Mouse (Mus musculus) CD8-positive naive resting alpha-beta T cell, adult 57 days (primary cell): ENCODE results near the gene Spaca5. TPM values are rescaled to one million over a fixed set of nuclear protein-coding genes. Genes with fewer than 3 reads are reported as not detected.

ENCODE experiments used
- total RNA-seq: library from RNA; stranded (reverse); gene quantifications from one replicate; pipeline ENCODE4 v1.2.4, GENCODE M21; 2023

Spaca5 gene
- total RNA-seq: not detected

DNA sequence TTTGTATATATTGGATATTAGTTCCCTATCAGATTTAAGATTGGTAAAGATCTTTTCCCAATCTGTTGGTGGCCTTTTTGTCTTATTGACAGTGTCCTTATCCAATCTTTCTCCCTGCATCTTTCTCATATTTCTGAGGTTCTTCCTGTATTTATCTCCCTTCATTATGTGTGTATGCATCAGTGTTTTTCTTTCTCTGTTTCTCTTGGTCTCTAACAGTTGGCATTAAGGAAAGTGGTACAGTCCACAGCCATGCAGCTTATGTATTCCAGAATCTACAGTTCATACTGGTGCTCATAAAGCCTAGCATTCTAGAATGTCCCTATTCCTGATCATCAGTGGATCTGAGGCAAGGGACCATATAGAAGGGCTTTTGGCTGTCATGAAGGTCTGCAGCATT lies at the start of gene Spaca5:
Gene Spaca5, plus strand, starts transcription at position 301 of the 400 bp plus-strand sequence.

GRCm38 (mm10) chrX:21061866-21062543 lies 6.2 kb upstream of the Spaca5 start, which contains the start of gene Zfp182:
TSS of gene Zfp182 (minus strand) at chrX:21062316.

DNA sequence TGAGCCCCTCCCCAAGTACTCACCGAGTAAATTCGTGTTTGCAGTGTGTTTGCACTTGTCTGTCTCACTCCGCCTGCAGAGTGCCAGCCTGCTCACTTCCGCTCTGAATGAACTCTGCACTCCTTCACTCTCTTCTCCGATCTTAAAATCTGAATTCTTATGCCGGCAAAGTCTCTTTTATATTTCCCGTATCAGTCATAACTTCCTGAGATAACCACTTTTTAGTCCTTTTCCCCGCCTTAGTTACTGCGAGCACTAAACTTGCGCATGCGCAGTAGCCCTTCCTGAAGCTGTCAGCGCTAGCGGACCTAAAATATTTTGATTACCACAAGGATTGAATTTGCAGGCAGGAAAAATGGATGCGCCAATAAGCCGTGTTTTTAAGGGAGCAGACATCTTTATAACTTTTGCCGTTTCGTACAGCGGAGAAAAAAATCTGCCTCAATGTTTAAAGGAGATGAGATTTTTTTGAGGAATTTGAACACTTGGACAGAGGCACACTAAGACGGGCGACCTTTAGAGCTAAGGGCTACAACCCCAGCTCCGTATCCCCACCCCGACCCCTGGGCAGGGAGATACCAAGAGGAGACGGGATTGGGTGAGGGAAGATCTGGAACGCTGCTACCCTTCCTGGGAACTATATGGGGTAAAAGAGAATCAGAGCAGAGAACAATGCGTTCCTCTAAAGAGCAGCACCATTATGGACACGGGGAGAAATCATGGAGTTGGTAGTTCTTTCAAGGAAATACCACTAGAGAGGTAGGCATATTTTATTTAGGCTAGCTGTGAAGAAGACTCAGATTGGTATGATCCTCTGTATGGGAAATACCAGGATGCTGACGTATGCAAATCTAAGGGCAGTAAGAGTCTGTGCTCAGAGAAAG lies 21.0 kb downstream of the Spaca5 start, which contains the start of gene Zfp300:
Gene Zfp300, minus strand, starts transcription at position 545 of the 884 bp plus-strand sequence.

GRCm38 (mm10) chrX:21115520-21115919 lies 47.3 kb downstream of the Spaca5 start, which contains the start of gene Ssxa1:
TSS of gene Ssxa1 (plus strand) at chrX:21115820.

Other genes starting within 250 kb of the Spaca5 start
- 0.61 TPM for gene Timp1, start 198.2 kb upstream of the Spaca5 start, total RNA-seq
- not detected for gene Syn1, start 147.4 kb upstream of the Spaca5 start, total RNA-seq
- 15.6 TPM for gene Cfp, start 136.9 kb upstream of the Spaca5 start, total RNA-seq
- 15.2 TPM for gene Elk1, start 117.8 kb upstream of the Spaca5 start, total RNA-seq
- gene Uxt, start 106.4 kb upstream of the Spaca5 start, total RNA-seq: 35.2 TPM
- 23.3 TPM for gene Zfp182, start 6.1 kb upstream of the Spaca5 start, total RNA-seq
- 0.98 TPM for gene Zfp300, start 21.1 kb downstream of the Spaca5 start, total RNA-seq
- not detected for gene Ssxa1, start 47.4 kb downstream of the Spaca5 start, total RNA-seq
- gene Gm21876, start 107.2 kb downstream of the Spaca5 start, total RNA-seq: not detected